Mouse (Mus musculus) intestine, embryonic 16.5 days (tissue): ENCODE data around the gene Mrps2. TPM values are rescaled to one million over a fixed set of nuclear protein-coding genes. Genes with fewer than 3 reads are reported as not detected.

Experiments
- ATAC-seq: fragments of 200-750 bp; cut with Nextera tagmentation; 2 replicates; pipeline ENCODE4 v1.8.0; 2017; ENCODE audit warnings: moderate TSS enrichment, moderate library complexity
- H3K27ac ChIP-seq: fragments of 300-500 bp; sonication (generic); 2 replicates; pipeline ENCODE4 v1.5.1; 2014; ENCODE audit warnings: mild to moderate bottlenecking, low read length
- H3K27me3 ChIP-seq: fragments of 300-500 bp; sonication (generic); replicated peaks from 2 replicates; pipeline ENCODE4 v1.6.1; 2014; ENCODE audit warnings: low read length, control low read depth, mixed read lengths; ENCODE audit not compliant: control insufficient read depth, insufficient read depth
- H3K36me3 ChIP-seq: fragments of 300-500 bp; sonication (generic); 2 replicates; pipeline ENCODE4 v1.6.1; 2014; ENCODE audit warnings: low read length, control low read depth; ENCODE audit not compliant: control insufficient read depth, insufficient read depth
- H3K4me1 ChIP-seq: fragments of 300-500 bp; sonication (generic); 2 replicates; pipeline ENCODE4 v1.6.1; 2014; ENCODE audit warnings: low read length, control low read depth, mixed read lengths; ENCODE audit not compliant: control insufficient read depth, insufficient read depth
- H3K4me2 ChIP-seq: fragments of 300-500 bp; sonication (generic); 2 replicates; pipeline ENCODE4 v1.6.1; 2014; ENCODE audit warnings: low read depth, low read length, control low read depth
- H3K4me3 ChIP-seq: fragments of 300-500 bp; sonication (generic); 2 replicates; pipeline ENCODE4 v1.5.1; 2014; ENCODE audit warnings: mild to moderate bottlenecking, low read length
- H3K9ac ChIP-seq: fragments of 300-500 bp; sonication (generic); 2 replicates; pipeline ENCODE4 v1.6.1; 2014; ENCODE audit warnings: low read depth, low read length
- H3K9me3 ChIP-seq: fragments of 300-500 bp; sonication (generic); 2 replicates; pipeline ENCODE4 v1.6.1; 2016; ENCODE audit warnings: low read length, control low read depth; ENCODE audit not compliant: control insufficient read depth
- WGBS: fragments of 180-500 bp; shearing (Covaris S2); extraction: QIAGEN DNeasy Blood & Tissue Kit; methylation state at CpG from one replicate; pipeline ENCODE4 v1.1.7; 2014; 5-methylcytosine and 5-hydroxymethylcytosine counted together
- polyA plus RNA-seq: library from polyadenylated mRNA; unstranded; fragments of >200 nt; fragmentation: Nextera tagmentation; extraction: Ambion mirVana; gene quantifications from 2 replicates; pipeline ENCODE4 v1.2.1, GENCODE M21; 2015

Gene Mrps2
- 61.1 and 66.9 TPM in 2 replicates for polyA plus RNA-seq

GRCm38 (mm10) chr2:28467860-28468485 lies at the start of gene Mrps2:
Gene Mrps2, plus strand, starts transcription at chr2:28468066.
- Histone ChIP-seq H3K9ac (peak within 1 kb of the TSS; percentile 94), H3K9me3 (peaks cover 2% of the 10 kb centered on the region; the same call in 1 of the 2 replicates), H3K4me3 (peak within 1 kb of the TSS; percentile 90), H3K27ac (no peak within 1 kb of the TSS), H3K4me1 (peaks cover 14% of the 10 kb centered on the region), H3K36me3 (peaks cover 30% of the 10 kb centered on the region), H3K4me2 (peak within 1 kb of the TSS; percentile 59), H3K27me3 (no peaks in the 10 kb centered on the region)
- peak; percentile 90 for ATAC-seq
- under 1% methylated on average over 52 of the region's 52 CpGs for WGBS

- H3K4me3 ChIP-seq: no peak overlapping the region
- H3K9ac ChIP-seq: no peak overlapping the region
- H3K9me3 ChIP-seq: no peaks in the 10 kb centered on the region
- no peaks in the 10 kb centered on the region for H3K36me3 ChIP-seq
- 27% methylated on average over 4 of the region's 4 CpGs for WGBS
- H3K4me1 ChIP-seq: no peaks in the 10 kb centered on the region
- H3K27me3 ChIP-seq: no peaks in the 10 kb centered on the region
- H3K4me2 ChIP-seq: no peak overlapping the region
- no peak overlapping the region for H3K27ac ChIP-seq
- no peak for ATAC-seq
These were observed 48.0 kb upstream of the Mrps2 start for GRCm38 (mm10) chr2:28419898-28420297.

- Histone ChIP-seq H3K9me3 (no peaks in the 10 kb centered on the region), H3K27me3 (no peaks in the 10 kb centered on the region), H3K9ac (no peak overlapping the region), H3K4me1 (no peaks in the 10 kb centered on the region), H3K4me3 (no peak overlapping the region), H3K4me2 (no peak overlapping the region), H3K36me3 (no peaks in the 10 kb centered on the region), H3K27ac (no peak overlapping the region)
- 38% methylated on average over 3 of the region's 3 CpGs for WGBS
- no peak for ATAC-seq
These were observed 44.7 kb upstream of the Mrps2 start for GRCm38 (mm10) chr2:28423167-28423566.

GRCm38 (mm10) chr2:28427226-28427625 lies 40.6 kb upstream of the Mrps2 start:
- no peak overlapping the region for H3K9ac ChIP-seq
- no peaks in the 10 kb centered on the region for H3K9me3 ChIP-seq
- ATAC-seq: no peak
- no peaks in the 10 kb centered on the region for H3K4me1 ChIP-seq
- H3K27me3 ChIP-seq: no peaks in the 10 kb centered on the region
- H3K27ac ChIP-seq: no peak overlapping the region
- WGBS: 87% methylated on average over 6 of the region's 6 CpGs
- no peak overlapping the region for H3K4me3 ChIP-seq
- H3K4me2 ChIP-seq: no peak overlapping the region
- no peaks in the 10 kb centered on the region for H3K36me3 ChIP-seq

GRCm38 (mm10) chr2:28430846-28431245 lies 37.0 kb upstream of the Mrps2 start:
- H3K9ac ChIP-seq: no peak overlapping the region
- no peaks in the 10 kb centered on the region for H3K9me3 ChIP-seq
- no peaks in the 10 kb centered on the region for H3K4me1 ChIP-seq
- 41% methylated on average over 6 of the region's 6 CpGs for WGBS
- no peak overlapping the region for H3K27ac ChIP-seq
- no peaks in the 10 kb centered on the region for H3K27me3 ChIP-seq
- no peaks in the 10 kb centered on the region for H3K36me3 ChIP-seq
- H3K4me3 ChIP-seq: no peak overlapping the region
- no peak for ATAC-seq
- H3K4me2 ChIP-seq: no peak overlapping the region

GRCm38 (mm10) chr2:28432811-28433210 lies 35.1 kb upstream of the Mrps2 start:
- Histone ChIP-seq H3K27me3 (no peaks in the 10 kb centered on the region), H3K4me2 (no peak overlapping the region), H3K9me3 (no peaks in the 10 kb centered on the region), H3K4me1 (no peaks in the 10 kb centered on the region), H3K36me3 (no peaks in the 10 kb centered on the region), H3K9ac (no peak overlapping the region), H3K4me3 (no peak overlapping the region), H3K27ac (no peak overlapping the region)
- WGBS: 8% methylated on average over 1 of the region's 1 CpGs
- no peak for ATAC-seq

GRCm38 (mm10) chr2:28433512-28433911 lies 34.4 kb upstream of the Mrps2 start:
- H3K4me1 ChIP-seq: no peaks in the 10 kb centered on the region
- H3K9ac ChIP-seq: no peak overlapping the region
- no peaks in the 10 kb centered on the region for H3K36me3 ChIP-seq
- WGBS: no CpG with 5 or more reads among the region's 2 CpGs
- no peaks in the 10 kb centered on the region for H3K27me3 ChIP-seq
- H3K4me2 ChIP-seq: no peak overlapping the region
- no peak overlapping the region for H3K27ac ChIP-seq
- no peak overlapping the region for H3K4me3 ChIP-seq
- no peak for ATAC-seq
- no peaks in the 10 kb centered on the region for H3K9me3 ChIP-seq

GRCm38 (mm10) chr2:28435401-28435800 lies 32.5 kb upstream of the Mrps2 start:
- Histone ChIP-seq H3K9me3 (no peaks in the 10 kb centered on the region), H3K27ac (no peak overlapping the region), H3K4me1 (no peaks in the 10 kb centered on the region), H3K36me3 (no peaks in the 10 kb centered on the region), H3K4me2 (no peak overlapping the region), H3K4me3 (no peak overlapping the region), H3K9ac (no peak overlapping the region), H3K27me3 (no peaks in the 10 kb centered on the region)
- 85% methylated on average over 11 of the region's 11 CpGs for WGBS
- no peak for ATAC-seq

GRCm38 (mm10) chr2:28440842-28441241 lies 27.0 kb upstream of the Mrps2 start:
- H3K27me3 ChIP-seq: no peaks in the 10 kb centered on the region
- no peak overlapping the region for H3K27ac ChIP-seq
- H3K9me3 ChIP-seq: no peaks in the 10 kb centered on the region
- no peaks in the 10 kb centered on the region for H3K36me3 ChIP-seq
- H3K9ac ChIP-seq: no peak overlapping the region
- no peak overlapping the region for H3K4me3 ChIP-seq
- ATAC-seq: no peak
- no peak overlapping the region for H3K4me2 ChIP-seq
- WGBS: 62% methylated on average over 6 of the region's 6 CpGs
- no peaks in the 10 kb centered on the region for H3K4me1 ChIP-seq

GRCm38 (mm10) chr2:28445082-28445481 lies 22.8 kb upstream of the Mrps2 start:
- Histone ChIP-seq H3K9ac (no peak overlapping the region), H3K9me3 (no peaks in the 10 kb centered on the region), H3K4me2 (no peak overlapping the region), H3K36me3 (no peaks in the 10 kb centered on the region), H3K4me1 (peaks cover 10% of the 10 kb centered on the region), H3K4me3 (no peak overlapping the region), H3K27me3 (no peaks in the 10 kb centered on the region), H3K27ac (no peak overlapping the region)
- WGBS: 83% methylated on average over 4 of the region's 4 CpGs
- no peak for ATAC-seq
